Mouse (Mus musculus): ENCODE measurements around the gene Cgn. TPM values are rescaled to one million over a fixed set of nuclear protein-coding genes. Genes with fewer than 3 reads are reported as not detected.

Cgn gene
- total RNA-seq, 1 experiment from 2014 or later = 3.3 TPM

Other genes starting within 250 kb of the Cgn start
- gene Snx27, start 203.8 kb downstream of the Cgn start, total RNA-seq (2021) = 35.7 and 37.5 TPM in 2 replicates
- not detected in 2 replicates for gene Gm10972, start 143.4 kb downstream of the Cgn start, total RNA-seq (2021)
- 7.1 and 7.4 TPM in 2 replicates for gene Tuft1, start 127.6 kb downstream of the Cgn start, total RNA-seq (2021)
- 17.3 and 89.6 TPM in 2 replicates for gene Selenbp2, start 92.9 kb downstream of the Cgn start, total RNA-seq (2021)
- 29.1 and 31.4 TPM in 2 replicates for gene Pogz, start 51.1 kb upstream of the Cgn start, total RNA-seq (2021)
- gene Psmb4, start 100.5 kb upstream of the Cgn start, total RNA-seq (2021) = 262 and 280 TPM in 2 replicates
- 68.0 and 87.5 TPM in 2 replicates for gene Selenbp1, start 146.6 kb upstream of the Cgn start, total RNA-seq (2021)
- 22.4 and 26.9 TPM in 2 replicates for gene Rfx5, start 167.6 kb upstream of the Cgn start, total RNA-seq (2021)
- 40.5 and 46.3 TPM in 2 replicates for gene Pi4kb, start 188.2 kb upstream of the Cgn start, total RNA-seq (2021)
- 30.9 and 33.2 TPM in 2 replicates for gene Zfp687, start 229.0 kb upstream of the Cgn start, total RNA-seq (2021)